Mouse (Mus musculus): ENCODE results near the gene Skiv2l.

The Skiv2l gene

DNA sequence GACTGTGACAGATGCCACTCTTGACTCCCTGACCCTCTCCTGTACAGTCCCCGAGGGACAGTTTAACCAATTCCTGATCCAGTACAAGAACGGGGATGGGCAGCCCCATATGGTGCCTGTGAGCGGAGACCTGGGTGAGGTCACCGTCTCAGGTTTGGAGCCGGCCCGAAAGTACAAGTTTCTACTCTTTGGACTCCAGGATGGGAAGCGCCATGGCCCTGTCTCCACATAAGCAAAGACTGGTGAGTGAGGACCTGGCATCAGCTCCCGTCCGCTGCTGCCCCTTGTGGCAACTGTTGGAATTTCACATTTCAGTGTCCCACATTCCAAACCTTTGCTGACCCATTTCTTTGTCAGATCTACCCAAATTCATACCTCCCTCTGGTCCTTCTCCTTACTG lies 54.4 kb downstream of the Skiv2l start:
- in situ Hi-C loops (cut with MboI; ENCODE audit: unreplicated experiment in 2 of 2), result no loop called here

- in situ Hi-C loops (cut with MboI; ENCODE audit: unreplicated experiment in 2 of 2), result no loop called here
These were observed 55.0 kb downstream of the Skiv2l start for GRCm38 (mm10) chr17:34795016-34795415.
